Mouse (Mus musculus) 3T3-L1 (cell line): Measurements from ENCODE around the gene Mia.

Source experiments
- DNase-seq: peaks from one replicate; pipeline ENCODE4 v3.0.0-alpha.2; 2015; ENCODE audit warnings: low read depth, low spot score

Mia gene

GRCm38 (mm10) chr7:27161744-27162143, 19.2 kb downstream of the Mia start:
- DNase-seq: peak; percentile 70

- DNase-seq: no peak
These were observed 20.0 kb downstream of the Mia start for GRCm38 (mm10) chr7:27160921-27161320.

GRCm38 (mm10) chr7:27159882-27160281, 21.1 kb downstream of the Mia start:
- peak; percentile 88 for DNase-seq

- DNase-seq: no peak
These were observed 21.7 kb downstream of the Mia start for GRCm38 (mm10) chr7:27159256-27159655.

GRCm38 (mm10) chr7:27158171-27158570, 22.8 kb downstream of the Mia start:
- no peak for DNase-seq

- DNase-seq: no peak
These were observed 25.0 kb downstream of the Mia start for GRCm38 (mm10) chr7:27156005-27156404.

- no peak for DNase-seq
These were observed 27.7 kb downstream of the Mia start, which contains the start of gene Cyp2t4 for GRCm38 (mm10) chr7:27153205-27153764. Cyp2t4 (plus strand) TSS chr7:27153714.

- no peak for DNase-seq
These were observed 44.5 kb downstream of the Mia start for GRCm38 (mm10) chr7:27136410-27136996.

GRCm38 (mm10) chr7:27133757-27134156, 47.2 kb downstream of the Mia start:
- no peak for DNase-seq

- DNase-seq: no peak
These were observed 47.8 kb downstream of the Mia start for GRCm38 (mm10) chr7:27133156-27133555.

GRCm38 (mm10) chr7:27132588-27132987, 48.4 kb downstream of the Mia start:
- DNase-seq: peak; percentile 49

- DNase-seq: no peak
These were observed 49.6 kb downstream of the Mia start for GRCm38 (mm10) chr7:27131387-27131786.

- no peak for DNase-seq
These were observed 50.2 kb downstream of the Mia start for GRCm38 (mm10) chr7:27130521-27131370.

GRCm38 (mm10) chr7:27129811-27130210, 51.1 kb downstream of the Mia start:
- no peak for DNase-seq
